Comparison of ENCODE assay signal across 29 mouse cellular contexts in genomic region chr10:75945896-75946295, GRCm38 (mm10). TPM values are rescaled to one million over a fixed set of nuclear protein-coding genes. Genes with fewer than 3 reads are reported as not detected.
A peak's percentile ranks its signal among the peaks of the same experiment; 100 is the strongest.
DNase-seq lines count a peak whose midpoint lies in the region; ATAC-seq and TF ChIP-seq lines count a peak whose summit lies in the region.
"Had no signal": no experiment of that assay in that cellular context is flagged by ENCODE, and none has a peak within 500 bp of the region (broad histone marks: within the 10 kb centered on the region; RNA-seq: fewer than 3 reads in every experiment).

No protein-coding gene starts in this region.

- H3K27me3 ChIP-seq in lung, postnatal 0 days (replicated peaks; ENCODE audit: insufficient read depth, low read length) = no peaks in the 10 kb centered on the region
- H3K27me3 ChIP-seq in forebrain, embryonic 10.5 days (ENCODE audit: poor library complexity, severe bottlenecking) = peaks cover 48% of the 10 kb centered on the region
- H3K27me3 ChIP-seq: embryonic facial prominence, embryonic 15.5 days had no signal

- H3K27ac ChIP-seq in lung, postnatal 0 days (ENCODE audit: low read length) = peak overlapping the region; percentile 52; the same call in 1 of the 2 replicates
- no peak overlapping the region for H3K27ac ChIP-seq in forebrain, embryonic 10.5 days
- H3K27ac ChIP-seq: embryonic facial prominence, embryonic 15.5 days; forebrain, embryonic 12.5 days; heart, embryonic 10.5 days; hindbrain, embryonic 12.5 days had no signal

- no peak overlapping the region for H3K4me3 ChIP-seq in lung, postnatal 0 days (ENCODE audit: low read depth, low read length)
- H3K4me3 ChIP-seq in forebrain, embryonic 10.5 days = no peak overlapping the region
- H3K4me3 ChIP-seq: embryonic facial prominence, embryonic 15.5 days; erythroblast, embryonic 14.5 days; forebrain, embryonic 12.5 days; heart, embryonic 10.5 days; hindbrain, embryonic 12.5 days had no signal

- no peak overlapping the region for H3K9ac ChIP-seq in lung, postnatal 0 days (replicated peaks; ENCODE audit: low read depth)
- H3K9ac ChIP-seq: embryonic facial prominence, embryonic 15.5 days; forebrain, embryonic 12.5 days; hindbrain, embryonic 12.5 days had no signal

- TF ChIP-seq CTCF in lung, postnatal 0 days (IDR thresholded peaks at IDR 0.05) = no peak

- DNase-seq in R1 (ENCODE audit: low read depth, low spot score) = peak; percentile 36
- peak; percentile 81 to 84 for DNase-seq in lung, adult 18-20 months
- peak; percentile 91 for DNase-seq in lung, postnatal 0 days (ENCODE audit: low spot score)
- DNase-seq in lung, postnatal 36 days = peak; percentile 87
- no peak for DNase-seq in forebrain, embryonic 10.5 days (ENCODE audit: extremely low spot score, low spot score)
- no peak for DNase-seq in right cerebral cortex, postnatal 25 days
- DNase-seq: adrenal gland, postnatal 25 days; cerebellum, adult 18-20 months; cerebellum, postnatal 10 days; embryo, embryonic 11 days; gastrocnemius, postnatal 10 days; heart, adult 18-20 months; heart, postnatal 10 days; heart, postnatal 4 days had no signal

- ATAC-seq in lung, postnatal 0 days = peak; percentile 78
- no peak for ATAC-seq in erythroid progenitor cell, adult 5-6 weeks (replicated peaks; ENCODE audit: low FRiP score, poor library complexity, severe bottlenecking)
- ATAC-seq: activated CD4-positive, CD25-positive, alpha-beta regulatory T cell, adult 4 months; forebrain, embryonic 16.5 days; hindbrain, embryonic 16.5 days had no signal

- H3K4me2 ChIP-seq in lung, postnatal 0 days (replicated peaks; ENCODE audit: low read depth, low read length) = no peak overlapping the region
- H3K4me2 ChIP-seq: embryonic facial prominence, embryonic 15.5 days; forebrain, embryonic 12.5 days; hindbrain, embryonic 12.5 days had no signal

- 0 out of 2 replicates have a peak, but pooled peaks cover under 1% of the 10 kb centered on the region for H3K4me1 ChIP-seq in lung, postnatal 0 days (ENCODE audit: insufficient read depth, low read depth, low read length)
- peaks cover 26% of the 10 kb centered on the region for H3K4me1 ChIP-seq in forebrain, embryonic 10.5 days

- no peaks in the 10 kb centered on the region for H3K36me3 ChIP-seq in lung, postnatal 0 days (ENCODE audit: insufficient read depth, low read length)
- H3K36me3 ChIP-seq in forebrain, embryonic 10.5 days (replicated peaks) = no peaks in the 10 kb centered on the region
- H3K36me3 ChIP-seq: embryonic facial prominence, embryonic 15.5 days; forebrain, embryonic 12.5 days; G1E; heart, embryonic 10.5 days; hindbrain, embryonic 12.5 days had no signal

- peak; percentile 88 for TF ChIP-seq EP300 in lung, postnatal 0 days (IDR thresholded peaks at IDR 0.05)

- no peaks in the 10 kb centered on the region for H3K9me3 ChIP-seq in lung, postnatal 0 days (ENCODE audit: low read length)
- H3K9me3 ChIP-seq in forebrain, embryonic 10.5 days = no peaks in the 10 kb centered on the region
- H3K9me3 ChIP-seq: embryonic facial prominence, embryonic 15.5 days; forebrain, embryonic 12.5 days; G1E; heart, embryonic 10.5 days; hindbrain, embryonic 12.5 days had no signal

- 48% methylated on average over 7 of the region's 7 CpGs for WGBS in lung, postnatal 0 days
- 93% methylated on average over 7 of the region's 7 CpGs for WGBS in forebrain, embryonic 10.5 days

RNA-seq across cellular contexts. Expression of gene Vpreb3, which starts 3.0 kb away (rescaled TPM):
- polyA plus RNA-seq in lung, postnatal 0 days (2015; fragmentation: Nextera tagmentation; extraction: Ambion mirVana) = 8.8 and 10.1 TPM in 2 replicates
- polyA plus RNA-seq in forebrain, embryonic 10.5 days (2016; fragmentation: Nextera tagmentation; extraction: Ambion mirVana) = 0.48 and 0.63 TPM in 2 replicates
- total RNA-seq in erythroid progenitor cell, adult 5-6 weeks (2015; ENCODE audit: low replicate concordance) = 85.1 and 89.7 TPM in 2 replicates
- total RNA-seq in erythroid progenitor cell, adult 5-6 weeks (2017; ENCODE audit: low replicate concordance) = 31.5 and 39.7 TPM in 2 replicates
- total RNA-seq: adrenal gland, adult 18-20 months; adrenal gland, postnatal 25 days; G1E; heart, postnatal 4 days had no signal
- polyA plus RNA-seq: embryonic facial prominence, embryonic 11.5 days; erythroblast, embryonic 14.5 days; forebrain, embryonic 12.5 days; frontal cortex, adult 2 months; G1E had no signal

RNA-seq across cellular contexts. Expression of gene Gm867, which starts 5.4 kb away (rescaled TPM):
- 5.5 and 6.0 TPM in 2 replicates for polyA plus RNA-seq in lung, postnatal 0 days (2015; fragmentation: Nextera tagmentation; extraction: Ambion mirVana)
- 0.26 TPM in 1 of 2 replicates, not detected in the other for polyA plus RNA-seq in forebrain, embryonic 10.5 days (2016; fragmentation: Nextera tagmentation; extraction: Ambion mirVana)
- total RNA-seq in erythroid progenitor cell, adult 5-6 weeks (2015; ENCODE audit: low replicate concordance) = 525 and 583 TPM in 2 replicates
- total RNA-seq in erythroid progenitor cell, adult 5-6 weeks (2017; ENCODE audit: low replicate concordance) = 86.0 and 101 TPM in 2 replicates
- total RNA-seq: gastrocnemius, postnatal 4 days; heart, adult 18-20 months; heart, postnatal 10 days; heart, postnatal 4 days had no signal
- polyA plus RNA-seq: activated CD4-positive, CD25-positive, alpha-beta regulatory T cell, adult 4 months; G1E had no signal

RNA-seq across cellular contexts. Expression of gene Gm5134, which starts 8.4 kb away (rescaled TPM):
- 0.12 TPM in 1 of 2 replicates, not detected in the other for polyA plus RNA-seq in lung, postnatal 0 days (2015; fragmentation: Nextera tagmentation; extraction: Ambion mirVana)
- polyA plus RNA-seq in forebrain, embryonic 10.5 days (2016; fragmentation: Nextera tagmentation; extraction: Ambion mirVana) = 0.12 and 0.19 TPM in 2 replicates
- not detected in 2 replicates for total RNA-seq in erythroid progenitor cell, adult 5-6 weeks (2015; ENCODE audit: low replicate concordance)
- not detected in 2 replicates for total RNA-seq in erythroid progenitor cell, adult 5-6 weeks (2017; ENCODE audit: low replicate concordance)
- total RNA-seq: adrenal gland, adult 18-20 months; adrenal gland, postnatal 25 days; G1E; gastrocnemius, postnatal 10 days; gastrocnemius, postnatal 4 days; heart, adult 18-20 months; heart, postnatal 10 days; heart, postnatal 4 days had no signal
- polyA plus RNA-seq: embryonic facial prominence, embryonic 11.5 days; embryonic facial prominence, embryonic 15.5 days; erythroblast, embryonic 14.5 days; forebrain, embryonic 12.5 days; forebrain, embryonic 16.5 days; G1E; heart, embryonic 10.5 days; heart, embryonic 14.5 days; hindbrain, embryonic 12.5 days; hindbrain, embryonic 16.5 days had no signal

RNA-seq across cellular contexts. Expression of gene Mmp11, which starts 9.6 kb away (rescaled TPM):
- polyA plus RNA-seq in lung, postnatal 0 days (2015; fragmentation: Nextera tagmentation; extraction: Ambion mirVana) = 118 and 127 TPM in 2 replicates
- 22.5 and 24.6 TPM in 2 replicates for polyA plus RNA-seq in forebrain, embryonic 10.5 days (2016; fragmentation: Nextera tagmentation; extraction: Ambion mirVana)
- 0.72 TPM in 1 of 2 replicates, not detected in the other for total RNA-seq in erythroid progenitor cell, adult 5-6 weeks (2015; ENCODE audit: low replicate concordance)
- 0.68 TPM in 1 of 2 replicates, not detected in the other for total RNA-seq in erythroid progenitor cell, adult 5-6 weeks (2017; ENCODE audit: low replicate concordance)
- polyA plus RNA-seq: erythroblast, embryonic 14.5 days; G1E had no signal

RNA-seq across cellular contexts. Expression of gene Chchd10, which starts 13.0 kb away (rescaled TPM):
- 299 and 347 TPM in 2 replicates for polyA plus RNA-seq in lung, postnatal 0 days (2015; fragmentation: Nextera tagmentation; extraction: Ambion mirVana)
- 8.8 and 10.7 TPM in 2 replicates for polyA plus RNA-seq in forebrain, embryonic 10.5 days (2016; fragmentation: Nextera tagmentation; extraction: Ambion mirVana)
- 101 and 127 TPM in 2 replicates for total RNA-seq in erythroid progenitor cell, adult 5-6 weeks (2015; ENCODE audit: low replicate concordance)
- 40.2 and 60.3 TPM in 2 replicates for total RNA-seq in erythroid progenitor cell, adult 5-6 weeks (2017; ENCODE audit: low replicate concordance)

Comparison
In these comparisons a context has a peak if more than half of its experiments do, and no peak if none do; other contexts are left out.
1. DNase-seq: peak in R1 (single experiment), lung, adult 18-20 months (2 of 2), lung, postnatal 0 days (single experiment) and lung, postnatal 36 days (single experiment); none in forebrain, embryonic 10.5 days (single experiment) and right cerebral cortex, postnatal 25 days (single experiment).